Mouse (Mus musculus) brain, embryonic 14.5 days (tissue): Measurements from ENCODE around the gene Klf3. TPM values are rescaled to one million over a fixed set of nuclear protein-coding genes. Genes with fewer than 3 reads are reported as not detected.
A peak's percentile ranks its signal among the peaks of the same experiment; 100 is the strongest.
"Not testable (repeated sequence)": the region's sequence is repeated elsewhere in the genome, so short reads cannot be mapped to it uniquely, and the experiment has no call there.

ENCODE experiments used
- DNase-seq: peaks from one replicate; pipeline ENCODE4 v3.0.0-alpha.2; 2011; ENCODE audit warnings: low read depth
- CTCF ChIP-seq: fragments of 200-500 bp; IDR thresholded peaks from 2 replicates; pipeline ENCODE4 v1.5.1; 2012; ENCODE audit warnings: inconsistent platforms, mild to moderate bottlenecking, moderate library complexity, borderline replicate concordance; ENCODE audit not compliant: insufficient read depth, insufficient read length; ENCODE audit errors: extremely low read depth
- POLR2A ChIP-seq: fragments of 200-500 bp; IDR thresholded peaks from 2 replicates; pipeline ENCODE4 v1.6.1; 2012; ENCODE audit warnings: mild to moderate bottlenecking, inconsistent platforms, borderline replicate concordance; ENCODE audit not compliant: poor library complexity, insufficient read depth, insufficient read length, severe bottlenecking; ENCODE audit errors: extremely low read depth
- polyA plus RNA-seq: library from polyadenylated mRNA; depleted of rRNA; stranded (reverse); fragments of >200 nt; gene quantifications from 2 replicates; pipeline ENCODE4 v1.2.3, GENCODE M21; 2012; rRNA removed

The Klf3 gene
- polyA plus RNA-seq, 1 experiment, result 24.1 TPM

DNA sequence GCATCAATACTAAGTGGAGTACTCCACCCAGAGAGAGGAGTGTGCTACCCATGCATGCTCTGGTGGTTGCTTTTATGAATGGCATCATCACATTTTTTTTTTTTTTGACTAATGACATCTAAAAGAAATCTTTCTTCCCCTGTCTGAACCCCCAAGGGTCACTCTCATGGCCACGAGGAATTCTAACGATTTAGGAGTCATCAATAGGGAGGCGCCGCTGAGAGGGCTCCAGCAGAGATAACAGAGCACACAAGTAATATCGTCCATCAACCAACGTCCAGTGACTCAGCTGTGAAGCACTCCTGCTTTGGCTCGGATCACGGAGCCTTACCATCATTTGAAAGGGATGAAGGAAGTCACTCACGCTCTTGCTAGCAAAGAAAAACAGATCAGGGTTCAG lies 63.9 kb downstream of the Klf3 start:
- TF ChIP-seq CTCF, result no peak
- TF ChIP-seq POLR2A, result no peak
- DNase-seq, result no peak

DNA sequence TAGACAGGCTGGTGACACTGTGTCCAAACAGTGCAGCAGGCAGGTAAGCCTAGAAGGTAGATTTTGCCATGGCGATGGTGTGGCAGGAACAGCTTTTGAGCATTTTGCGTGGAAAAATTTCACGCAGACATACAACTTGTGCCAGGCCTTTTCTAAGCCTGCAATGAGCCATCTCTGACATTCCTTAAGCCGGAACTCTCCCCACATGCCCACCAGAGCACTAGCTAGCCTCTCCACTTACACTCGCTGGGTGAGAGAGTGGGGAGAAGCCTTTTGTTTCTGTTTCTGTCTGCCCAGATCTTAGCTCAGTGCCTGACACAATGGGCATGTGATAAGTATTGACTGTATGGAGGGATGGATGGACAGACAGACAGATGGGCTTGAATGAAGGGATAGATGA lies 64.4 kb downstream of the Klf3 start:
- TF ChIP-seq POLR2A (no peak), CTCF (no peak)
- DNase-seq, result no peak

DNA sequence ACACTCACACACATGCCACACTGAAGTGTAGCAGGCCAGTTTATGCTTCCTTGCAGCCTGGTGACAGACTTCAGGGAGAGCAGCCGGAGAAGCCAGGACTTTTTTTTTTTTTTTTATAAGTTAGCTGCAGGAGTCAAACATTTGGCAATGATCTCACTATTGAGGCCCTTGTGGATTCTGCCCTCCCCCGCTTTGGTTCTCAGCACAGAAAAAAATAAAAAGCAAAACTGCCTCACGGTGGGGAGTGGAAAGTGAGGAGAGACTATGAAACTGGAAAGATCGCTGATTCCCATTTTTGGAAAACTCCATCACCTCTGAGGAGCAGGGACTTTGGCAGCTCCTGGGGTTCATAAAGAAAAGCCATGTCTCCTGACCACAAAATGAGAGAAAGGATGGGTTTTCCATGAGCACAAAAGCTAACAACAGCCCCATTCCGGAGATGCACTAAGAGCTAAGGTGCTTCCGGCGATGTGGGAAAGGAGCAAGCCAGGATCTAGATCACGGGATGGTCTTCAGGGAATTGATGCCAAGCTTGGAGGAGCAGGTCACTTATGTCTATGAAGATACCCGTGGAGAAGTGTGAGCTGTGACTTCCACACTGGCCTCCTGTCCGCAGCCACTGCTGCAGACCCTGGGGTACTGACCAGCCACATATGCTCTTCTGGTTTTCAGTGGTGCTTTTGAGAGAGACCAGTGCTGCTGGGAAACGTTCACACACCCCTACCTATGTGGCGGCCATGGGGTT lies 73.1 kb downstream of the Klf3 start:
- TF ChIP-seq CTCF (no peak), POLR2A (no peak)
- DNase-seq, result peak; percentile 39

DNA sequence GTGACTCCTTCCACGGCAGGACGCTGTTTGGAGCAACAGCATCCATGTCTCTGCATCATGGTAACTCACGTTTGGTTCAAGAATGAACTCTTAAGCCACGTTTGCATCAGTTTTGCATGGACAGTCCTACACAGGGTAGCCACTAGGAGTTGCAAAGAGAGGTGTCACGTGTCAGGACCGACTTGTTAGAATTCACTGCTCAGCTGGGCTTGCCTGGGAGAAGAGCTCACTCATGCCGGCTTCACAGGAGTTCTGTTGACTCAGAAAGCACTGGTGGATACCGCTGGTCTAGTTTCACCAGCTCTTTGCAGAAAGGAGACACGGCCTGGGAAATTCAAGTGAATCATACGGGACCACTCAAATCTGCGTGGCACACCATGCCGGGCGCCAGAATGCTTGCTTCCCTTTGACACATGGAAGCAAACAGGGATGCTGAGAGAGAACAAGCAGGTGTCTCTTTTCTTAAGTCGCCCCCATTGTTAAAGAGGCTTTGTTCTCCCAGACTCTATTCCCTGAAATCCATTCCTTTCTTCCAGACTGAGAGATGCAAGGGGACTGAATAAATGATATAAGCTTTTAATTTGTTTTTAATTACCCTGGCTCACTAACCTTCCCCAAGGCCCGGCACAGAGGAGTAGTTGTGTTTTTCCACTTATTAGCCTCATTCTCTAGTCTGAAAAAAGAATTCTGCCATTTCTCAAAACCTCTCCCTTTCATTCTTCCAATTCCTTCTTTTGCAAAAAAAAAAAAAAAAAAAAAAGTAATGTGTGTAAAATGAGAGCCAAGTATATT lies 74.2 kb downstream of the Klf3 start:
- no peak for TF ChIP-seq POLR2A
- TF ChIP-seq CTCF, result peak; percentile 18; the same call in 1 of the 2 replicates
- peak; percentile 82 for DNase-seq

DNA sequence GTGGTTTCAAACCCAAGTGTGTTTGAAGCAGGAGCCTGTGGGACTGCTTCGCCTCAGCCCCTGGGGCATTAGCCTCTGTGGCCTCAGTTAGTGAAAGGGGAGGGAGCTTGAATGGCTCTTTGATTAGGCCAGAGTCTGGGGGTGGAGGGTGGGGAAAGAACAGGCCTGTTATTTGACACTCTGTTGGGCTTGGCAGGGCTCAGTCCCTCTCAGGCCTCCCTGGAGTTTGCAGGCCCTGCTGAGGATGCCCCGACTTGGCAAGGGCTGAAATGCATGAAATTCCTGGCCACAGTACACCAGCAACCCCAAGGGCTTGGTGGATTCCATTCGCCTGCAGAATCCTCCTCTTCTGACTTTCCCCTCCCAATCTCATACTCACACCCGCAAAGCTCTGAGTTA lies 74.8 kb downstream of the Klf3 start:
- DNase-seq, result peak; percentile 97
- TF ChIP-seq CTCF, result no peak
- no peak for TF ChIP-seq POLR2A

DNA sequence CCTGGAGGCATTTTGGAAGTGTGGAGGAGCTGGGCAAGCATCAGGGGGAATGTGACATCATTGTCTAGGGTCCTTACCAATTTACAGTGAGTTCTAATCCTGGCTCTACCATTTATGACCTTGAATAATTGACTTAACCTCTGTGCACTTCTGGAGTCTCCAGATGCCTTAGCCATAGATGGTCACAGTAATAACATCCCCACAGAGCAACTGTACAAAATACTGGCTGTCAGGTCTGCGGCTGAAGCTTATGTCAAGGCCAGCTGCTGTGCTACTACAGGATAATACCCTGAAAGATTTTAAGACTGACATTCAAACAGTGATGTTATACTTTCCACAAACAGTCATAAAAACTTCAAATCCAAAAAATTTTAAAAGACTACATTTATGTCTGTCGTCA lies 75.3 kb downstream of the Klf3 start:
- TF ChIP-seq CTCF (no peak), POLR2A (no peak)
- DNase-seq, result peak; percentile 22

DNA sequence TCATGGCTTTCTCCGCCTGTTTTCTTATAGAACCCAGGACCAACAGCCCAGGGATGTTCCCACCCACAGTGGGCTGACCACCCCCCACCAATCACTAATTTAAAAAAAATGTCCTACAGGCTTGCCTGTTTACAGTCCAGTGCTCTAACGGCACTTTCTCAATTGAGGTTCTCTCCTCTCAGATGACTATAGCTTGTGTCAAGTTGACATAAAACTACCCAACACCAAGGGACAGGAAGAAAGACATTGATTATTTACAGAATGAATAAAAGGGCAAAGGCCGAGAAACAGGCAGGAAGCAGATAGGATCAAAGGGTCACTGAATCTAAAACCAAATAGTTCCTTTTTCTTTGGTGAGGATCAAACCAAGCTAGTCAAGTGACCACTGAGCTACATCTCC lies 76.1 kb downstream of the Klf3 start:
- TF ChIP-seq POLR2A (no peak), CTCF (no peak)
- no peak for DNase-seq

DNA sequence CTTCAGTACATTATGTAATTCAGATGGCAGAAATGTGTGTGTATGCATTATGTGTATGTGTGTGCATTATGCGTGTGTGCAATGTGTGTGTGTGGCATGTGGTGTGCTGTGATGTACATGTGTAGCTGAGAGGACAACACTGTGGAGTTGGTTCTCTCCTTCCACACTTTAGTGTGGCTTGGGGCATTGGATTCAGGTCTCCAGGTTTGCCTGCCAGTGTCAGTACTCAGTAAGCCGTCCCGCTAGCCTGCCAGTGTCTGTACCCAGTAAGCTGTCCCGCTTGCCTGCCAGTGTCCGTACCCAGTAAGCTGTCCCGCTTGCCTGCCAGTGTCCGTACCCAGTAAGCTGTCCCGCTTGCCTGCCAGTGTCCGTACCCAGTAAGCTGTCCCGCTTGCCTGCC lies 78.4 kb downstream of the Klf3 start:
- not testable (repeated sequence) for DNase-seq

DNA sequence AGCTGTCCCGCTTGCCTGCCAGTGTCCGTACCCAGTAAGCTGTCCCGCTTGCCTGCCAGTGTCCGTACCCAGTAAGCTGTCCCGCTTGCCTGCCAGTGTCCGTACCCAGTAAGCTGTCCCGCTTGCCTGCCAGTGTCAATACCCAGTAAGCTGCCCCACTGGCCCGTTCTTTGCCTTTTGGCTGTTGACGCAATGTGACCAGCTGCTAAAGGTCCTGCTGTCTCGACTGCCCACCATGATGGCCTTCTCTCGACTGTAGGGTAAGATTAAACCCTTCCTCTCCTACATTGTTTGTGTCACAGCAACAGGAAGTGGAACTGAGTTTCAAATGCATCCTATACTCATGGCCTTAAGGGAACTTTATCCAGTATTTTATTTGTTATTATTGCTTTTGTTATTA lies 78.8 kb downstream of the Klf3 start:
- not testable (repeated sequence) for DNase-seq

Other genes with a start within 250 kb of the Klf3 start
- gene Tlr1, start 130.2 kb downstream of the Klf3 start, polyA plus RNA-seq, result 0.42 and 0.75 TPM in 2 replicates
- 0.21 and 0.90 TPM in 2 replicates for gene Tlr6, start 156.7 kb downstream of the Klf3 start, polyA plus RNA-seq
- 6.9 and 9.1 TPM in 2 replicates for gene Fam114a1, start 166.7 kb downstream of the Klf3 start, polyA plus RNA-seq